Mouse (Mus musculus) hindbrain, postnatal 0 days (tissue): ENCODE measurements around the gene Ptpn18. TPM values are rescaled to one million over a fixed set of nuclear protein-coding genes. Genes with fewer than 3 reads are reported as not detected.
A peak's percentile ranks its signal among the peaks of the same experiment; 100 is the strongest.

Experiments used
- ATAC-seq: fragments of 200-750 bp; cut with Nextera tagmentation; 2 replicates; pipeline ENCODE4 v1.8.0; 2017; ENCODE audit warnings: mild to moderate bottlenecking, moderate TSS enrichment, moderate library complexity
- DNase-seq: peaks from one replicate; pipeline ENCODE4 v3.0.0-alpha.2; 2015; ENCODE audit warnings: low spot score
- H3K27ac ChIP-seq: fragments of 300-500 bp; sonication (generic); 2 replicates; pipeline ENCODE4 v1.5.1; 2014; ENCODE audit warnings: mild to moderate bottlenecking
- H3K27me3 ChIP-seq: fragments of 300-500 bp; sonication (generic); 2 replicates; pipeline ENCODE4 v1.6.1; 2014; ENCODE audit warnings: low read length, mixed read lengths; ENCODE audit not compliant: insufficient read depth
- H3K36me3 ChIP-seq: fragments of 300-500 bp; sonication (generic); 2 replicates; pipeline ENCODE4 v1.6.1; 2014; ENCODE audit warnings: low read length, mixed read lengths; ENCODE audit not compliant: insufficient read depth
- H3K4me1 ChIP-seq: fragments of 300-500 bp; sonication (generic); 2 replicates; pipeline ENCODE4 v1.6.1; 2014; ENCODE audit warnings: antibody characterized with exemption, low read length, mixed read lengths; ENCODE audit not compliant: insufficient read depth
- H3K4me2 ChIP-seq: fragments of 300-500 bp; sonication (generic); 2 replicates; pipeline ENCODE4 v1.6.1; 2014; ENCODE audit warnings: low read depth, mild to moderate bottlenecking, low read length, moderate library complexity, mixed read lengths
- H3K4me3 ChIP-seq: fragments of 300-500 bp; sonication (generic); 2 replicates; pipeline ENCODE4 v1.5.1; 2014; ENCODE audit warnings: low read length
- H3K9ac ChIP-seq: fragments of 300-500 bp; sonication (generic); replicated peaks from 2 replicates; pipeline ENCODE4 v1.6.1; 2014; ENCODE audit warnings: mild to moderate bottlenecking, low read length, moderate library complexity, mixed read lengths
- H3K9me3 ChIP-seq: fragments of 300-500 bp; sonication (generic); 2 replicates; pipeline ENCODE4 v1.6.1; 2016; ENCODE audit warnings: low read length, mixed read lengths
- CTCF ChIP-seq: IDR thresholded peaks from 2 replicates; pipeline ENCODE4 v1.5.1; 2016; ENCODE audit warnings: antibody characterized with exemption, control low read depth, low read depth
- WGBS: fragments of 180-500 bp; shearing (Covaris S2); extraction: QIAGEN DNeasy Blood & Tissue Kit; methylation state at CpG from one replicate; pipeline ENCODE4 v1.1.7; 2014; 5-methylcytosine and 5-hydroxymethylcytosine counted together
- polyA plus RNA-seq: library from polyadenylated mRNA; unstranded; fragments of >200 nt; fragmentation: Nextera tagmentation; extraction: Ambion mirVana; gene quantifications from 2 replicates; pipeline ENCODE4 v1.2.1, GENCODE M21; 2015
- total RNA-seq: library from RNA; depleted of rRNA; stranded (reverse); fragments of >200 nt; gene quantifications from 2 replicates; pipeline ENCODE4 v1.2.3, GENCODE M21; 2014

The Ptpn18 gene
- total and polyA plus RNA-seq, 2 experiments from 2014 or later, result 0.63 to 6.9 TPM

DNA sequence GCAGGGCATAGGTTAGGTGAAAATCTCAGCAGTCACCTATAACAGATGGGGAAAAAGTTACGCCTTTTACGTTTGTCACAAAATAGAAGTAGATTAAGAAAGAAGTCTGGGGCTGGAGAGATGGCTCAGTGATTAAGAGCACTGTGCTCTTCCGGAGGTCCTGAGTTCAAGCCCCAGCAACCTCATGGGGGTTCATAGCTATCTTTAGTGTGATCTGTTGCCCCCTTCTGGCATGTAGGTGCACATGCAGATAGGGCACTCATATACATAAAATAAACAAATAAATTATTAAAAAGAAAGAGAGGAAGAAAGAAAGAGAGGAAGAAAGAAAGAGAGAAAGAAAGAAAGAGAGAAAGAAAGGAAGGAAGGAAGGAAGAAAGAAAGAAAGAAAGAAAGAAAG lies 27.8 kb downstream of the Ptpn18 start:
- DNase-seq (no peak), ATAC-seq (no peak)
- H3K27me3 ChIP-seq, result no peaks in the 10 kb centered on the region
- H3K9ac ChIP-seq, result no peak overlapping the region
- H3K36me3 ChIP-seq, result no peaks in the 10 kb centered on the region
- H3K27ac ChIP-seq, result no peak overlapping the region
- WGBS, result 88% methylated on average over 3 of the region's 3 CpGs
- H3K9me3 ChIP-seq, result 0 out of 2 replicates have a peak, but pooled peaks cover 2% of the 10 kb centered on the region
- TF ChIP-seq CTCF, result no peak
- H3K4me3 ChIP-seq, result no peak overlapping the region
- H3K4me2 ChIP-seq, result no peak overlapping the region
- no peaks in the 10 kb centered on the region for H3K4me1 ChIP-seq

DNA sequence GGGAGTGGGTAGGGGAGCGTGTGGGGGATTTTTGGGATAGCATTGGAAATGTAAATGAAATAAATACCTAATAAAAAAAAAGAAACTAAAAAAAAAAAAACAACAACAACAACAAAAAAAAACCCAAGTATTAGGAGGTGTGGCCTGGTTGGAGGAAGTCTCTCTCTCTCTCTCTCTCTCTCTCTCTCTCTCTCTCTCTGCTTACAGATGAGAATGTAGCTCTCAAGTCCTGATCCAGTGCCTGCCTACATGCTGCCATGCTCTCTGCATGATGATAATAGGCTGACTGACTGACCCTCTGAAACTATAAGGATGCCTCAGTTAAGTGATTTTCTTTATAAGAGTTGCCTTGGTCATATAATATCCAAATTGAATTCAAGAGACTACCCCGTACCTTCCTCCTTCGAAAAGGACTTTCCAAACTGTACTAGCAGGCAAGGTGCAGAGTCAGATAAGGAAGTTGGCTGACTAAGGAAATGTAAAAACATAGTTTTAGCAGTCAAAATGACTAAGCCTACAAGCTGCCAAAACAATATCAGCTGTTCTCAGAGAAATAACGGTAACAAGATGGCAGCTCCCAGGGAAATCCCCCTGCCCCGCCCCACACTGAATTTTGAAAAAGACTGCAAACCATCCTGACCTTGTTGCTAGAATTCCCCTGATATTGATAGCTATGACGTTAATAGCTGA lies 30.4 kb downstream of the Ptpn18 start:
- Histone ChIP-seq H3K27me3 (no peaks in the 10 kb centered on the region), H3K27ac (no peak overlapping the region), H3K4me3 (no peak overlapping the region), H3K36me3 (no peaks in the 10 kb centered on the region), H3K9ac (no peak overlapping the region), H3K4me1 (no peaks in the 10 kb centered on the region), H3K4me2 (no peak overlapping the region), H3K9me3 (0 out of 2 replicates have a peak, but pooled peaks cover 2% of the 10 kb centered on the region)
- DNase-seq, result no peak
- WGBS, result 90% methylated on average over 6 of the region's 6 CpGs
- ATAC-seq, result no peak
- no peak for TF ChIP-seq CTCF

GRCm38 (mm10) chr1:34491480-34491879 lies 31.9 kb downstream of the Ptpn18 start:
- 89% methylated on average over 4 of the region's 4 CpGs for WGBS
- no peak for TF ChIP-seq CTCF
- no peak for ATAC-seq

GRCm38 (mm10) chr1:34502991-34503390 lies 43.4 kb downstream of the Ptpn18 start:
- Histone ChIP-seq H3K9ac (no peak overlapping the region), H3K4me3 (no peak overlapping the region), H3K27me3 (no peaks in the 10 kb centered on the region), H3K27ac (no peak overlapping the region), H3K9me3 (no peaks in the 10 kb centered on the region), H3K4me1 (no peaks in the 10 kb centered on the region), H3K4me2 (no peak overlapping the region), H3K36me3 (no peaks in the 10 kb centered on the region)
- DNase-seq, result no peak
- TF ChIP-seq CTCF, result no peak
- 23% methylated on average over 3 of the region's 3 CpGs for WGBS
- no peak for ATAC-seq

More at GRCm38 (mm10) chr1:34491480-34491879, 31.9 kb downstream of the Ptpn18 start:
- Histone ChIP-seq H3K27me3 (no peaks in the 10 kb centered on the region), H3K27ac (no peak overlapping the region), H3K36me3 (no peaks in the 10 kb centered on the region), H3K4me2 (no peak overlapping the region), H3K4me1 (no peaks in the 10 kb centered on the region), H3K4me3 (no peak overlapping the region), H3K9me3 (0 out of 2 replicates have a peak, but pooled peaks cover 2% of the 10 kb centered on the region), H3K9ac (no peak overlapping the region)
- DNase-seq, result no peak

GRCm38 (mm10) chr1:34505307-34505706 lies 45.7 kb downstream of the Ptpn18 start:
- no peak overlapping the region for H3K9ac ChIP-seq
- no peak overlapping the region for H3K4me3 ChIP-seq
- TF ChIP-seq CTCF, result no peak
- no peaks in the 10 kb centered on the region for H3K27me3 ChIP-seq
- ATAC-seq (0 out of 2 replicates have a peak, but pooled peaks have one; percentile 10), DNase-seq (no peak)
- no peaks in the 10 kb centered on the region for H3K9me3 ChIP-seq
- WGBS, result 70% methylated on average over 7 of the region's 7 CpGs
- H3K36me3 ChIP-seq, result no peaks in the 10 kb centered on the region
- no peak overlapping the region for H3K27ac ChIP-seq
- H3K4me2 ChIP-seq, result no peak overlapping the region
- no peaks in the 10 kb centered on the region for H3K4me1 ChIP-seq

DNA sequence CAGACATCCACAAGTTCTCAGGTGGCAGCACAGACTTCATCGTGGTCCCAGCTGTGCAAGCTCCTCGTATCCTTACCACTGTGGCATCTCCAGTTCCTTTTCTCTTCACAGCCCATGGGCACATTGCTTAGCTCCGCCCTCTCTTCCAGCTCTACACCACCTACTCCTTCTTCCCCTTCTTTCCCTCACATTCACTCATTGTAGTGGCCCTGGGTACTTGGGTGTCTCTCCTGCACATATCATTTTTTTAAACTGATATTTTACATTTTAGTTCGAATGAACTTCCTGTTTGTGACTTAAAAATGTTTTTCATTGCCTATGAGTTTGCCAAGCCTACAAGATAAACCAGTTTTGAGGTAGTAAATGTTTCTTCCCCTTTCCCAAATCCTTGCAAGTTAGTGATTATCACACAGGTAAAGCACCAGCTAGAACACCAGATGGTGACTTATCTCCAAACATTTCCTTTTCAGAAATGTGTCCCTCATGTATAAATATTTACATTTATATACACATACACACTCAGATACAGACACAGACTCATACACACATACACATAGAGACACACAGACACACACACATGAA lies 46.5 kb downstream of the Ptpn18 start:
- no peaks in the 10 kb centered on the region for H3K27me3 ChIP-seq
- ATAC-seq (no peak), DNase-seq (no peak)
- TF ChIP-seq CTCF, result no peak
- no peak overlapping the region for H3K9ac ChIP-seq
- no peak overlapping the region for H3K4me3 ChIP-seq
- H3K27ac ChIP-seq, result no peak overlapping the region
- H3K4me2 ChIP-seq, result no peak overlapping the region
- WGBS, result 78% methylated on average over 4 of the region's 4 CpGs
- H3K9me3 ChIP-seq, result no peaks in the 10 kb centered on the region
- no peaks in the 10 kb centered on the region for H3K4me1 ChIP-seq
- H3K36me3 ChIP-seq, result no peaks in the 10 kb centered on the region

DNA sequence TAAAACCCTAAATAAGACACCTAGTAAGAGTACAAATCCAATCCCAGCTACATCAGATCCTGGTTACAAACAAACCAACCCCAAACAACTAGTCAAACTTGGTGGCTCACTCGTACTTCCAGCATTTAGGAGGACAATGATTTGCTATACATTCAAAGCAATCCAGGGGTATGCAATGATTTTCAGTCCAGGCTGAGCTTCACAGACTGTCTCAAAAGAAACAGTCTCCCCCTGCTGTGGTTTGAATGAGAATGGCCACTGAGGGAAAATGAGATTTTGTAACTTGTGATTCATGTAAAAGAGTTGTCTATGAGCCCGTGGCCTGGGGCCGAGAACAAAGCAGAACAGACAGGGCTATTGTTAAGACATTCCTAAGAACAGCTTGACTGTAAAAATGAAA lies 48.4 kb downstream of the Ptpn18 start:
- no peak overlapping the region for H3K27ac ChIP-seq
- H3K27me3 ChIP-seq, result no peaks in the 10 kb centered on the region
- ATAC-seq (no peak), DNase-seq (no peak)
- no peaks in the 10 kb centered on the region for H3K9me3 ChIP-seq
- no peaks in the 10 kb centered on the region for H3K4me1 ChIP-seq
- no peak overlapping the region for H3K4me3 ChIP-seq
- no peak overlapping the region for H3K4me2 ChIP-seq
- no peak overlapping the region for H3K9ac ChIP-seq
- no peak for TF ChIP-seq CTCF
- H3K36me3 ChIP-seq, result no peaks in the 10 kb centered on the region
- 74% methylated on average over 3 of the region's 3 CpGs for WGBS
